ENCODE assay signal across 11 mouse cellular contexts in genomic region chr17:12718251-12718650, GRCm38 (mm10). TPM values are rescaled to one million over a fixed set of nuclear protein-coding genes. Genes with fewer than 3 reads are reported as not detected.
DNase-seq lines count a peak whose midpoint lies in the region; ATAC-seq lines count a peak whose summit lies in the region.
"Had no signal": no experiment of that assay in that cellular context is flagged by ENCODE, and none has a peak within 500 bp of the region (broad histone marks: within the 10 kb centered on the region; RNA-seq: fewer than 3 reads in every experiment).

No protein-coding gene starts in this region.

- WGBS in forebrain, embryonic 13.5 days = 78% methylated on average over 7 of the region's 7 CpGs
- WGBS in forebrain, embryonic 11.5 days = 90% methylated on average over 7 of the region's 7 CpGs
- WGBS in hindbrain, embryonic 16.5 days = 55% methylated on average over 7 of the region's 7 CpGs
- WGBS in hindbrain, embryonic 11.5 days = 79% methylated on average over 7 of the region's 7 CpGs
- WGBS in neural tube, embryonic 15.5 days = 64% methylated on average over 7 of the region's 7 CpGs
- 51% methylated on average over 7 of the region's 7 CpGs for WGBS in stomach, embryonic 16.5 days

- H3K4me1 ChIP-seq in forebrain, embryonic 13.5 days = no peaks in the 10 kb centered on the region
- H3K4me1 ChIP-seq in forebrain, embryonic 11.5 days (replicated peaks; ENCODE audit: control insufficient read depth, insufficient read depth, low read length) = no peaks in the 10 kb centered on the region
- no peaks in the 10 kb centered on the region for H3K4me1 ChIP-seq in hindbrain, embryonic 16.5 days (ENCODE audit: control insufficient read depth, insufficient read depth, low read depth, low read length)
- no peaks in the 10 kb centered on the region for H3K4me1 ChIP-seq in hindbrain, embryonic 11.5 days (replicated peaks; ENCODE audit: control insufficient read depth, insufficient read depth, low read length)
- H3K4me1 ChIP-seq in neural tube, embryonic 15.5 days = peaks cover 7% of the 10 kb centered on the region; the same call in 1 of the 2 replicates
- peaks cover 17% of the 10 kb centered on the region for H3K4me1 ChIP-seq in stomach, embryonic 16.5 days (ENCODE audit: control insufficient read depth, insufficient read depth, low read length)

- no peak overlapping the region for H3K4me2 ChIP-seq in forebrain, embryonic 13.5 days
- no peak overlapping the region for H3K4me2 ChIP-seq in forebrain, embryonic 11.5 days (ENCODE audit: low read depth, low read length, severe bottlenecking)
- H3K4me2 ChIP-seq in hindbrain, embryonic 16.5 days (ENCODE audit: low read length) = no peak overlapping the region
- no peak overlapping the region for H3K4me2 ChIP-seq in hindbrain, embryonic 11.5 days (replicated peaks; ENCODE audit: low read depth, low read length)
- no peak overlapping the region for H3K4me2 ChIP-seq in neural tube, embryonic 15.5 days
- H3K4me2 ChIP-seq in stomach, embryonic 16.5 days (ENCODE audit: low read depth, low read length) = no peak overlapping the region

- no peak overlapping the region for H3K4me3 ChIP-seq in forebrain, embryonic 13.5 days
- H3K4me3 ChIP-seq in forebrain, embryonic 11.5 days (ENCODE audit: low read depth, low read length) = no peak overlapping the region
- H3K4me3 ChIP-seq in hindbrain, embryonic 16.5 days (ENCODE audit: low read length) = no peak overlapping the region
- no peak overlapping the region for H3K4me3 ChIP-seq in hindbrain, embryonic 11.5 days (ENCODE audit: low read depth, low read length)
- no peak overlapping the region for H3K4me3 ChIP-seq in neural tube, embryonic 15.5 days (replicated peaks)
- no peak overlapping the region for H3K4me3 ChIP-seq in stomach, embryonic 16.5 days (replicated peaks; ENCODE audit: low read length)

- no peaks in the 10 kb centered on the region for H3K9me3 ChIP-seq in forebrain, embryonic 13.5 days (replicated peaks)
- no peaks in the 10 kb centered on the region for H3K9me3 ChIP-seq in forebrain, embryonic 11.5 days (ENCODE audit: control insufficient read depth, low read length)
- H3K9me3 ChIP-seq in hindbrain, embryonic 16.5 days (ENCODE audit: control insufficient read depth, low read length) = no peaks in the 10 kb centered on the region
- H3K9me3 ChIP-seq in hindbrain, embryonic 11.5 days (ENCODE audit: control insufficient read depth, low read length) = no peaks in the 10 kb centered on the region
- no peaks in the 10 kb centered on the region for H3K9me3 ChIP-seq in neural tube, embryonic 15.5 days (replicated peaks)
- H3K9me3 ChIP-seq in stomach, embryonic 16.5 days (replicated peaks; ENCODE audit: control insufficient read depth, low read length) = no peaks in the 10 kb centered on the region

- peak; percentile 74; the same call in 1 of the 2 replicates for ATAC-seq in forebrain, embryonic 13.5 days
- no peak for ATAC-seq in forebrain, embryonic 11.5 days (replicated peaks; ENCODE audit: low FRiP score)
- ATAC-seq in hindbrain, embryonic 16.5 days = peak; percentile 73
- ATAC-seq in hindbrain, embryonic 11.5 days (ENCODE audit: low FRiP score) = no peak
- ATAC-seq in neural tube, embryonic 15.5 days (ENCODE audit: low FRiP score) = peak; percentile 66; the same call in 1 of the 2 replicates
- ATAC-seq in stomach, embryonic 16.5 days (ENCODE audit: insufficient read depth, low FRiP score) = peak; percentile 22; the same call in 1 of the 2 replicates

- no peaks in the 10 kb centered on the region for H3K27me3 ChIP-seq in forebrain, embryonic 13.5 days
- no peaks in the 10 kb centered on the region for H3K27me3 ChIP-seq in forebrain, embryonic 11.5 days (ENCODE audit: control insufficient read depth, insufficient read depth, low read length)
- H3K27me3 ChIP-seq in hindbrain, embryonic 16.5 days (replicated peaks; ENCODE audit: control insufficient read depth, insufficient read depth, low read length) = no peaks in the 10 kb centered on the region
- H3K27me3 ChIP-seq in hindbrain, embryonic 11.5 days (ENCODE audit: control insufficient read depth, insufficient read depth, low read length) = no peaks in the 10 kb centered on the region
- no peaks in the 10 kb centered on the region for H3K27me3 ChIP-seq in neural tube, embryonic 15.5 days (replicated peaks)
- no peaks in the 10 kb centered on the region for H3K27me3 ChIP-seq in stomach, embryonic 16.5 days (ENCODE audit: control insufficient read depth, insufficient read depth, low read length)

- DNase-seq in forebrain, embryonic 11.5 days (ENCODE audit: low spot score) = no peak
- no peak for DNase-seq in hindbrain, embryonic 11.5 days (ENCODE audit: low spot score)
- no peak for DNase-seq in neural tube, embryonic 10.5 days (ENCODE audit: extremely low spot score, low spot score)
- DNase-seq in yolk sac, embryonic 10.5 days (ENCODE audit: low spot score) = no peak
- DNase-seq: adrenal gland, postnatal 10 days; kidney, adult 18-20 months had no signal

- H3K36me3 ChIP-seq in forebrain, embryonic 13.5 days (ENCODE audit: poor library complexity, severe bottlenecking) = peaks cover 94% of the 10 kb centered on the region
- H3K36me3 ChIP-seq in forebrain, embryonic 11.5 days (ENCODE audit: control insufficient read depth, insufficient read depth, low read length) = peaks cover 3% of the 10 kb centered on the region; the same call in 1 of the 2 replicates
- H3K36me3 ChIP-seq in hindbrain, embryonic 16.5 days (ENCODE audit: control insufficient read depth, insufficient read depth, low read length) = peaks cover 28% of the 10 kb centered on the region
- H3K36me3 ChIP-seq in hindbrain, embryonic 11.5 days (ENCODE audit: control insufficient read depth, insufficient read depth, low read length) = 0 out of 2 replicates have a peak, but pooled peaks cover 3% of the 10 kb centered on the region
- H3K36me3 ChIP-seq in neural tube, embryonic 15.5 days = peaks cover 59% of the 10 kb centered on the region
- no peaks in the 10 kb centered on the region for H3K36me3 ChIP-seq in stomach, embryonic 16.5 days (ENCODE audit: control insufficient read depth, insufficient read depth, low read length)

- no peak overlapping the region for H3K9ac ChIP-seq in forebrain, embryonic 13.5 days
- no peak overlapping the region for H3K9ac ChIP-seq in forebrain, embryonic 11.5 days (ENCODE audit: low read length)
- no peak overlapping the region for H3K9ac ChIP-seq in hindbrain, embryonic 16.5 days (ENCODE audit: low read depth, low read length)
- no peak overlapping the region for H3K9ac ChIP-seq in hindbrain, embryonic 11.5 days (ENCODE audit: low read depth, low read length)
- H3K9ac ChIP-seq in neural tube, embryonic 15.5 days (replicated peaks) = no peak overlapping the region
- H3K9ac ChIP-seq in stomach, embryonic 16.5 days (ENCODE audit: low read length) = no peak overlapping the region

- no peak overlapping the region for H3K27ac ChIP-seq in forebrain, embryonic 13.5 days
- no peak overlapping the region for H3K27ac ChIP-seq in forebrain, embryonic 11.5 days (ENCODE audit: low read depth, low read length)
- no peak overlapping the region for H3K27ac ChIP-seq in hindbrain, embryonic 16.5 days (ENCODE audit: low read depth, low read length)
- H3K27ac ChIP-seq in hindbrain, embryonic 11.5 days (ENCODE audit: low read depth, low read length) = no peak overlapping the region
- peak overlapping the region; percentile 48 for H3K27ac ChIP-seq in neural tube, embryonic 15.5 days (replicated peaks)
- peak overlapping the region; percentile 69 for H3K27ac ChIP-seq in stomach, embryonic 16.5 days (ENCODE audit: low read length)

RNA-seq across cellular contexts. Expression of gene Slc22a1, which starts 42.6 kb away (rescaled TPM):
- not detected in 2 replicates for polyA plus RNA-seq in forebrain, embryonic 13.5 days (2015; fragmentation: Nextera tagmentation; extraction: Ambion mirVana)
- polyA plus RNA-seq in forebrain, embryonic 11.5 days (2014; fragmentation: Nextera tagmentation; extraction: Ambion mirVana) = not detected in 2 replicates
- not detected in 2 replicates for polyA plus RNA-seq in hindbrain, embryonic 16.5 days (2015; fragmentation: Nextera tagmentation; extraction: Ambion mirVana)
- not detected in 2 replicates for polyA plus RNA-seq in hindbrain, embryonic 11.5 days (2014; fragmentation: Nextera tagmentation; extraction: Ambion mirVana)
- not detected in 2 replicates for polyA plus RNA-seq in neural tube, embryonic 15.5 days (2015; fragmentation: Nextera tagmentation; extraction: Ambion mirVana)
- polyA plus RNA-seq in stomach, embryonic 16.5 days (2015; fragmentation: Nextera tagmentation; extraction: Ambion mirVana) = 0.96 and 1.2 TPM in 2 replicates
- polyA plus RNA-seq: testis, adult 2 months had no signal

RNA-seq across cellular contexts. Expression of gene Igf2r, which starts 51.2 kb away (rescaled TPM):
- polyA plus RNA-seq in forebrain, embryonic 13.5 days (2015; fragmentation: Nextera tagmentation; extraction: Ambion mirVana) = 10.5 and 11.7 TPM in 2 replicates
- 21.0 and 21.7 TPM in 2 replicates for polyA plus RNA-seq in forebrain, embryonic 11.5 days (2014; fragmentation: Nextera tagmentation; extraction: Ambion mirVana)
- polyA plus RNA-seq in hindbrain, embryonic 16.5 days (2015; fragmentation: Nextera tagmentation; extraction: Ambion mirVana) = 6.4 and 10.1 TPM in 2 replicates
- 16.9 and 18.7 TPM in 2 replicates for polyA plus RNA-seq in hindbrain, embryonic 11.5 days (2014; fragmentation: Nextera tagmentation; extraction: Ambion mirVana)
- polyA plus RNA-seq in neural tube, embryonic 15.5 days (2015; fragmentation: Nextera tagmentation; extraction: Ambion mirVana) = 10.1 and 12.6 TPM in 2 replicates
- 38.6 and 39.3 TPM in 2 replicates for polyA plus RNA-seq in stomach, embryonic 16.5 days (2015; fragmentation: Nextera tagmentation; extraction: Ambion mirVana)

Comparison
In these comparisons a context has a peak if more than half of its experiments do, and no peak if none do; other contexts are left out.
1. ATAC-seq: peak in forebrain, embryonic 13.5 days (single experiment), hindbrain, embryonic 16.5 days (single experiment), neural tube, embryonic 15.5 days (single experiment) and stomach, embryonic 16.5 days (single experiment); none in forebrain, embryonic 11.5 days (single experiment) and hindbrain, embryonic 11.5 days (single experiment).
2. H3K27ac ChIP-seq: peak in neural tube, embryonic 15.5 days (single experiment) and stomach, embryonic 16.5 days (single experiment); none in forebrain, embryonic 13.5 days (single experiment), forebrain, embryonic 11.5 days (single experiment), hindbrain, embryonic 16.5 days (single experiment) and hindbrain, embryonic 11.5 days (single experiment).